Mouse (Mus musculus): ENCODE measurements around the gene Fsip1. TPM values are rescaled to one million over a fixed set of nuclear protein-coding genes. Genes with fewer than 3 reads are reported as not detected.
A peak's percentile ranks its signal among the peaks of the same experiment; 100 is the strongest.

Fsip1 gene
- polyA plus RNA-seq, 1 experiment from 2014 or later = 0.21 TPM

DNA sequence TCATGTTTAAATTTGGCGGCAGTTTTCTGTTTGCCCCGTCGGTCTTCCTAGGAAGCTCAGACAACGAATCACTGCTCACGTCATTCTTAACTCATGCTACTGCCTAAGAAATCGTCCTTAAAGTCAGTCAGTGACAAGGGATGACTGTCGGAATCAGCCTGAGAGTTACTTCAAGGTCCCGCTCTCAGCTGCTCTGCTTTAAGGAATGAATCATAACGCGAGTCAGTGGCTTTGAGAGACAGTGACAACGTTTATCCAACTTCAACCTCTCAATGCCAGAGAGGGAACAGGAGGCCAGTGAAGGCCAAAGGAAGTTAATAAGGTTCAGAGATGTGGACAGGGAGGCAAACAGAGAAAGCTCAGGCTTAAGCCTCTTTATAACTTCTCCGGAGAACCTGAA, 7.8 kb downstream of the Fsip1 start:
- Histone ChIP-seq H3K9ac (replicated peaks) (no peak overlapping the region), H3K27me3 (ENCODE audit: insufficient read depth, low read length) (no peaks in the 10 kb centered on the region), H3K4me1 (ENCODE audit: insufficient read depth) (no peaks in the 10 kb centered on the region), H3K27ac (ENCODE audit: low read depth) (no peak overlapping the region), H3K4me3 (ENCODE audit: low read depth, low read length) (no peak overlapping the region), H3K9me3 (ENCODE audit: low read length) (no peaks in the 10 kb centered on the region), H3K4me2 (ENCODE audit: low read depth, low read length) (no peak overlapping the region), H3K36me3 (replicated peaks; ENCODE audit: insufficient read depth, low read length) (no peaks in the 10 kb centered on the region)
- DNase-seq (no peak), ATAC-seq (no peak)
- 70% methylated on average over 12 of the region's 12 CpGs for WGBS (ENCODE audit: insufficient replicate concordance)
- TF ChIP-seq EP300 (IDR thresholded peaks at IDR 0.05; ENCODE audit: low read depth) (no peak), CTCF (IDR thresholded peaks at IDR 0.05; ENCODE audit: low read depth) (no peak)

DNA sequence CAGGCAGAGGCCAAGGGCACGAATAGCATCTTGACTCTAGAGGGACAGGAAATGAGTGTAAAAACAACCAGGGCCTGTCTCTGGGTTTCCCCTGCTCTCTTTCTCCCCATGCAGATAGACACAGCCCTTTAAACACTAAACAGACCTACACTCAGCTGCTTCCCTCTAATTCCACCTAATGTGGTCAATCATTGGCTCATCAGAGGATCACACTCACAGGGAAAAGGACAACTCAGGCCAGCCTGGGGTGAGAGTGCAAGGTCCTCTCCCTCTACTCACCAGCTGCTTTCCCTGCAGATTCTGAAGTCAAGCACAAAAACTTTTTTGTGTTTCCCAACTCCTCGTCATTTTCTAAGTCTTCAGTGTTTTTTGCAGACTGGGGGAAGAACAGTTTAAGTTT, 8.8 kb downstream of the Fsip1 start:
- no peaks in the 10 kb centered on the region for H3K36me3 ChIP-seq (replicated peaks; ENCODE audit: insufficient read depth, low read length)
- ATAC-seq (no peak), DNase-seq (no peak)
- no peaks in the 10 kb centered on the region for H3K27me3 ChIP-seq (ENCODE audit: insufficient read depth, low read length)
- H3K4me1 ChIP-seq (ENCODE audit: insufficient read depth) = no peaks in the 10 kb centered on the region
- no peak overlapping the region for H3K4me3 ChIP-seq (ENCODE audit: low read depth, low read length)
- no peak overlapping the region for H3K9ac ChIP-seq (replicated peaks)
- TF ChIP-seq CTCF (IDR thresholded peaks at IDR 0.05; ENCODE audit: low read depth) (no peak), EP300 (IDR thresholded peaks at IDR 0.05; ENCODE audit: low read depth) (no peak)
- no peaks in the 10 kb centered on the region for H3K9me3 ChIP-seq (ENCODE audit: low read length)
- no peak overlapping the region for H3K27ac ChIP-seq (ENCODE audit: low read depth)
- no peak overlapping the region for H3K4me2 ChIP-seq (ENCODE audit: low read depth, low read length)
- WGBS (ENCODE audit: insufficient replicate concordance) = 24% methylated on average over 2 of the region's 2 CpGs

DNA sequence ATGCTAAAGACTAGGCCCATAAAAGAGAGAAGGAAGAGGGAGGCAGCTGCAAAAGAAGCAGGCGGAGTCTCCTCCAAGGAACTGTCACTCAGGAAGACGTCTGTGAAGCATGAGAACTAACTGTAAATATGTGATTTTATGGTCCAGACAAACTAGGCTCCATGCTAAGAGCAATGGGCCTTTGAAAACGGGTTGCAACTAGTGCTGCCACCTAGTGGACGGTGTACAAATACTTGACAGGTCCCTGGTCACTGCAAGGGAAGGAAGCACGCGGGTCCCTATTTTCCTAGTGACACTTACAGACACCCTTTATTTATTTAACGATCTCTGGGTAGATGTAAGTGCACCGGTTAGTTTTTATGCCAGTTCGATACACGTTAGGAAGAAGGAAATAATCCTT, 10.9 kb downstream of the Fsip1 start:
- Histone ChIP-seq H3K27me3 (ENCODE audit: insufficient read depth, low read length) (no peaks in the 10 kb centered on the region), H3K4me2 (ENCODE audit: low read depth, low read length) (no peak overlapping the region), H3K36me3 (replicated peaks; ENCODE audit: insufficient read depth, low read length) (no peaks in the 10 kb centered on the region), H3K4me3 (ENCODE audit: low read depth, low read length) (no peak overlapping the region), H3K4me1 (ENCODE audit: insufficient read depth) (no peaks in the 10 kb centered on the region), H3K9ac (replicated peaks) (no peak overlapping the region), H3K27ac (ENCODE audit: low read depth) (no peak overlapping the region), H3K9me3 (ENCODE audit: low read length) (no peaks in the 10 kb centered on the region)
- no peak for ATAC-seq
- peak; percentile 78 for DNase-seq
- peak; percentile 87 for TF ChIP-seq CTCF (IDR thresholded peaks at IDR 0.05; ENCODE audit: low read depth)
- TF ChIP-seq EP300 (IDR thresholded peaks at IDR 0.05; ENCODE audit: low read depth) = no peak
- WGBS (ENCODE audit: insufficient replicate concordance) = 6% methylated on average over 10 of the region's 10 CpGs

DNA sequence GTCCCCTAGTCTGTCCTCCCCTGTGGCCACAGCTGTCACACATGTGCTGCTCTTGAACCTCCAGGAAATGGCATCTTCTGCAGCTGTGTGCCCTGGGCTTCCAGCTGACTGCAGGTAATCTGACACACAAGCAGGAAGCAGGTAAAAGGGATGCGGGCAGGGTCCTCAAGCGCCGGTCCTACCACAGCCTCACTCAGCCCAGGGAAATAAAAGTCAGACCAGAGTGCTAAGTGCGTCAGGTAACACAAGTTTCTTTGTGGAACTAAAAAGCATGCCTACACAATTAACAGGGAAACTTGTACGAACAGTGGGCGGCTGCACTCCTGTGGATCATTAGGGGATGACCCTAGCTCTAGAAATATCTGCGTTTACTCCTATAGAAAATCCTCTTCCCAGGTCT, 20.6 kb downstream of the Fsip1 start:
- H3K27me3 ChIP-seq (ENCODE audit: insufficient read depth, low read length) = no peaks in the 10 kb centered on the region
- no peak overlapping the region for H3K4me2 ChIP-seq (ENCODE audit: low read depth, low read length)
- no peaks in the 10 kb centered on the region for H3K9me3 ChIP-seq (ENCODE audit: low read length)
- no peak for ATAC-seq
- no peak overlapping the region for H3K9ac ChIP-seq (replicated peaks)
- no peaks in the 10 kb centered on the region for H3K4me1 ChIP-seq (ENCODE audit: insufficient read depth)
- H3K27ac ChIP-seq (ENCODE audit: low read depth) = no peak overlapping the region
- WGBS (ENCODE audit: insufficient replicate concordance) = 75% methylated on average over 7 of the region's 7 CpGs
- DNase-seq = no peak
- no peak overlapping the region for H3K4me3 ChIP-seq (ENCODE audit: low read depth, low read length)
- H3K36me3 ChIP-seq (replicated peaks; ENCODE audit: insufficient read depth, low read length) = no peaks in the 10 kb centered on the region
- TF ChIP-seq CTCF (IDR thresholded peaks at IDR 0.05; ENCODE audit: low read depth) = no peak
- TF ChIP-seq EP300 (IDR thresholded peaks at IDR 0.05; ENCODE audit: low read depth) = no peak

DNA sequence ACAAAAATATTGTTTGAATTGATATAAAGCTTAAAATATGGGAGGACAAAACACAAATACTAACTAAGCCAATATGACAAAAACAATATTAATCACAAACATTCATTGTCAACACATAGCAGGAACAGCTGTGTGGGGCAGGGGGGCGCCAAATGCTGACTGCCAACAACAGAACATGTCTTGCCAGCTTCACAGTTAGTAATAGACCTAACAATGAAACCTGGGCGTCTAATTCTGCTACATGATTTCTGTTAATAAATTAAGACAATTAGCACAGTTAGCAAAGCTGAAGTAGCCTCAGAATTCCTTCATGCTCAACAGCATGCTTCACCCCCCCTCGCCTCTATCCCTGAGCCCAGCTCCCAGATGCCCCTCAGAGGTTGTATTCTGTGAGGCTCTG, 21.2 kb downstream of the Fsip1 start:
- Histone ChIP-seq H3K36me3 (replicated peaks; ENCODE audit: insufficient read depth, low read length) (no peaks in the 10 kb centered on the region), H3K27me3 (ENCODE audit: insufficient read depth, low read length) (no peaks in the 10 kb centered on the region), H3K4me1 (ENCODE audit: insufficient read depth) (no peaks in the 10 kb centered on the region), H3K4me3 (ENCODE audit: low read depth, low read length) (no peak overlapping the region), H3K9ac (replicated peaks) (no peak overlapping the region), H3K4me2 (ENCODE audit: low read depth, low read length) (no peak overlapping the region), H3K27ac (ENCODE audit: low read depth) (no peak overlapping the region), H3K9me3 (ENCODE audit: low read length) (no peaks in the 10 kb centered on the region)
- no peak for DNase-seq
- ATAC-seq = no peak
- TF ChIP-seq CTCF (IDR thresholded peaks at IDR 0.05; ENCODE audit: low read depth) (no peak), EP300 (IDR thresholded peaks at IDR 0.05; ENCODE audit: low read depth) (no peak)
- 76% methylated on average over 3 of the region's 3 CpGs for WGBS (ENCODE audit: insufficient replicate concordance)

DNA sequence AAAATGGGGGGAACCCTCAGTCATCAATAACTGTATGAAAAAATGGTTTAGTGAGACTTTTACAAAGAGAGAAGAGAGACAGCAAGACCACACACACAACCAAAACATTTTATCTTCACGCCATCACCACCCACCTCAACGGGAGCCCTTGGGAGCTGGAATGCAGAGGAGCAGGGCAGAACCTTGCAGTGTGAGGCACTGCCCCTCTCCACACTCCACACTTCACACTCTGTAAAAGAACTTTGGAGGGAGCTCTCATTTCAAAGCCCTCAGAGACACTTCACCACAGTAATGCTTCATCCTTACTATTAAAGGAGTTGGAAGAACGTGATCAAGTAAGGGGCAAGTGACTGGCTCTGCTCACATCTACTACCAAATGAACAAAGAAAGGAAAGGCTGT, 26.2 kb downstream of the Fsip1 start:
- ATAC-seq = no peak
- H3K9me3 ChIP-seq (ENCODE audit: low read length) = no peaks in the 10 kb centered on the region
- H3K36me3 ChIP-seq (replicated peaks; ENCODE audit: insufficient read depth, low read length) = no peaks in the 10 kb centered on the region
- TF ChIP-seq CTCF (IDR thresholded peaks at IDR 0.05; ENCODE audit: low read depth) = no peak
- TF ChIP-seq EP300 (IDR thresholded peaks at IDR 0.05; ENCODE audit: low read depth) = no peak
- no peak for DNase-seq
- no peaks in the 10 kb centered on the region for H3K4me1 ChIP-seq (ENCODE audit: insufficient read depth)
- H3K4me2 ChIP-seq (ENCODE audit: low read depth, low read length) = no peak overlapping the region
- H3K4me3 ChIP-seq (ENCODE audit: low read depth, low read length) = no peak overlapping the region
- no peaks in the 10 kb centered on the region for H3K27me3 ChIP-seq (ENCODE audit: insufficient read depth, low read length)
- 60% methylated on average over 3 of the region's 3 CpGs for WGBS (ENCODE audit: insufficient replicate concordance)
- H3K9ac ChIP-seq (replicated peaks) = no peak overlapping the region
- H3K27ac ChIP-seq (ENCODE audit: low read depth) = no peak overlapping the region

DNA sequence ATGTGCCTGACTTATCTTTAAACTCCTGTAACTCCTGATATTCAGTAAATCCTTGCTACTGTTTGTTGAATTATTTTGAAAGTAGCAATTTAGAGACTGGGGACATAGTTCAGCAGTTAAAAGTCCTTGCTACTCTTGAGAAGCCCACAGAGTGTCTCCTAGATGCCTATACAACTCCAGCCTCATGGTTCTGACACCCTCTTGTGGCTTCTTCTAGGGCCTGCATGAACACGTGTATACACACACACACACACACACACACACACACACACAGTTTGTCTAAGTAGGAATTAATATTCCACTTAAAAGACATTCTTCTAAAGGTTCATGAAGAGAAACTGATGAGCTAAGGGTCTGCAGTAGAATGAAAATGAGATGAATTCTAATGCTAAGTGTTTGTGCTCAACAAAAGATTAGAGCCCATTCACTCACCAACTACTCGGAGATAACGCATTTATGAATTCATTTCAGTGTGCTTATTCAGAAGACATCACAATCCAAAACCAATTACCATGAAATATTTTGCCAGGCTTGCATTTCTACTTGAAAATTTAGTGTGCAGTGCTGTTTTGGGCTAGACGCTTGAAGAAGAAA, 28.2 kb downstream of the Fsip1 start:
- ATAC-seq (no peak), DNase-seq (no peak)
- Histone ChIP-seq H3K9me3 (ENCODE audit: low read length) (no peaks in the 10 kb centered on the region), H3K4me3 (ENCODE audit: low read depth, low read length) (no peak overlapping the region), H3K27ac (ENCODE audit: low read depth) (no peak overlapping the region), H3K27me3 (ENCODE audit: insufficient read depth, low read length) (no peaks in the 10 kb centered on the region), H3K4me1 (ENCODE audit: insufficient read depth) (no peaks in the 10 kb centered on the region), H3K36me3 (replicated peaks; ENCODE audit: insufficient read depth, low read length) (no peaks in the 10 kb centered on the region), H3K9ac (replicated peaks) (no peak overlapping the region), H3K4me2 (ENCODE audit: low read depth, low read length) (no peak overlapping the region)
- TF ChIP-seq EP300 (IDR thresholded peaks at IDR 0.05; ENCODE audit: low read depth) (no peak), CTCF (IDR thresholded peaks at IDR 0.05; ENCODE audit: low read depth) (no peak)
- 83% methylated on average over 4 of the region's 4 CpGs for WGBS (ENCODE audit: insufficient replicate concordance)

Data from liver, postnatal 0 days (tissue).